Mouse (Mus musculus) E14TG2a.4 (cell line): ENCODE data around the gene Pfdn4.

Source experiments
- H3K27me3 ChIP-seq: 2 replicates; pipeline ENCODE4 v1.6.1; 2014; ENCODE audit warnings: low read length, control low read depth; ENCODE audit not compliant: insufficient read depth
- H3K36me3 ChIP-seq: 2 replicates; pipeline ENCODE4 v1.6.1; 2014; ENCODE audit warnings: low read length, control low read depth; ENCODE audit not compliant: insufficient read depth
- H3K4me1 ChIP-seq: replicated peaks from 2 replicates; pipeline ENCODE4 v1.6.1; 2014; ENCODE audit warnings: low read depth, low read length, control low read depth
- H3K4me3 ChIP-seq: replicated peaks from 2 replicates; pipeline ENCODE4 v1.5.1; 2014; ENCODE audit warnings: mild to moderate bottlenecking, low read length
- H3K9me3 ChIP-seq: 2 replicates; pipeline ENCODE4 v1.6.1; 2014; ENCODE audit warnings: low read length, control low read depth
- CTCF ChIP-seq: conservative IDR thresholded peaks from 2 replicates; pipeline ENCODE4 v1.5.1; 2014; ENCODE audit warnings: low read length
- NANOG ChIP-seq: IDR thresholded peaks from 2 replicates; pipeline ENCODE4 v1.6.1; 2014; ENCODE audit warnings: borderline replicate concordance, low read length, mixed read lengths
- POU5F1 ChIP-seq: IDR thresholded peaks from 2 replicates; pipeline ENCODE4 v1.6.1; 2014; ENCODE audit warnings: low read length, borderline replicate concordance

Pfdn4 gene

GRCm38 (mm10) chr2:170507734-170508133 lies 11.5 kb downstream of the Pfdn4 start:
- H3K4me3 ChIP-seq = no peak overlapping the region

GRCm38 (mm10) chr2:170508821-170509220 lies 12.6 kb downstream of the Pfdn4 start:
- H3K9me3 ChIP-seq = no peaks in the 10 kb centered on the region
- peaks cover 2% of the 10 kb centered on the region; the same call in 1 of the 2 replicates for H3K36me3 ChIP-seq
- TF ChIP-seq NANOG (no peak), CTCF (peak; percentile 81)
- H3K27me3 ChIP-seq = peaks cover 24% of the 10 kb centered on the region
- peaks cover 35% of the 10 kb centered on the region for H3K4me1 ChIP-seq
- H3K4me3 ChIP-seq = 0 out of 2 replicates have a peak overlapping the region, but pooled peaks have one; percentile 21

More at GRCm38 (mm10) chr2:170507734-170508133, 11.5 kb downstream of the Pfdn4 start:
- peaks cover 33% of the 10 kb centered on the region for H3K27me3 ChIP-seq
- TF ChIP-seq CTCF (peak; percentile 86), POU5F1 (no peak)
- H3K9me3 ChIP-seq = no peaks in the 10 kb centered on the region
- H3K36me3 ChIP-seq = no peaks in the 10 kb centered on the region
- H3K4me1 ChIP-seq = peaks cover 24% of the 10 kb centered on the region

- Histone ChIP-seq H3K4me1 (peaks cover 49% of the 10 kb centered on the region), H3K9me3 (no peaks in the 10 kb centered on the region), H3K27me3 (peaks cover 6% of the 10 kb centered on the region), H3K4me3 (peak overlapping the region; percentile 98), H3K36me3 (peaks cover 26% of the 10 kb centered on the region)
- TF ChIP-seq CTCF = peak; percentile 98
- no peak for TF ChIP-seq NANOG
- TF ChIP-seq POU5F1 = no peak
These were observed 15.1 kb downstream of the Pfdn4 start for GRCm38 (mm10) chr2:170511073-170511891.

- Histone ChIP-seq H3K36me3 (peaks cover 49% of the 10 kb centered on the region), H3K9me3 (no peaks in the 10 kb centered on the region), H3K4me1 (peaks cover 64% of the 10 kb centered on the region), H3K4me3 (peak overlapping the region; percentile 98; the same call in 1 of the 2 replicates), H3K27me3 (no peaks in the 10 kb centered on the region)
- TF ChIP-seq POU5F1 (no peak), NANOG (no peak), CTCF (no peak)
These were observed 17.5 kb downstream of the Pfdn4 start for GRCm38 (mm10) chr2:170513756-170514155.

GRCm38 (mm10) chr2:170520321-170520971 lies 24.2 kb downstream of the Pfdn4 start:
- no peaks in the 10 kb centered on the region for H3K27me3 ChIP-seq
- TF ChIP-seq NANOG (no peak), CTCF (peak; percentile 61)
- H3K4me1 ChIP-seq = peaks cover 38% of the 10 kb centered on the region
- no peak overlapping the region for H3K4me3 ChIP-seq
- H3K36me3 ChIP-seq = peaks cover 42% of the 10 kb centered on the region
- no peaks in the 10 kb centered on the region for H3K9me3 ChIP-seq

GRCm38 (mm10) chr2:170526513-170526912 lies 30.3 kb downstream of the Pfdn4 start:
- H3K27me3 ChIP-seq = no peaks in the 10 kb centered on the region
- no peaks in the 10 kb centered on the region for H3K36me3 ChIP-seq
- H3K4me3 ChIP-seq = peak overlapping the region; percentile 74
- no peak for TF ChIP-seq POU5F1
- no peak for TF ChIP-seq CTCF
- no peak for TF ChIP-seq NANOG
- H3K9me3 ChIP-seq = no peaks in the 10 kb centered on the region
- peaks cover 61% of the 10 kb centered on the region for H3K4me1 ChIP-seq

- Histone ChIP-seq H3K27me3 (no peaks in the 10 kb centered on the region), H3K36me3 (no peaks in the 10 kb centered on the region), H3K4me1 (peaks cover 77% of the 10 kb centered on the region), H3K9me3 (no peaks in the 10 kb centered on the region), H3K4me3 (peak overlapping the region; percentile 74)
- TF ChIP-seq NANOG (no peak), CTCF (no peak), POU5F1 (no peak)
These were observed 31.8 kb downstream of the Pfdn4 start for GRCm38 (mm10) chr2:170528061-170528460.

- TF ChIP-seq POU5F1 (no peak), NANOG (no peak), CTCF (no peak)
- Histone ChIP-seq H3K9me3 (no peaks in the 10 kb centered on the region), H3K4me3 (peak overlapping the region; percentile 74)
These were observed 33.5 kb downstream of the Pfdn4 start for GRCm38 (mm10) chr2:170529766-170530165.

More at GRCm38 (mm10) chr2:170529766-170530165, 33.5 kb downstream of the Pfdn4 start:
- H3K27me3 ChIP-seq = no peaks in the 10 kb centered on the region
- no peaks in the 10 kb centered on the region for H3K36me3 ChIP-seq
- peaks cover 87% of the 10 kb centered on the region for H3K4me1 ChIP-seq
